Mouse (Mus musculus) midbrain, embryonic 10.5 days (tissue): ENCODE data around the gene 1810049J17Rik. TPM values are rescaled to one million over a fixed set of nuclear protein-coding genes. Genes with fewer than 3 reads are reported as not detected.
"Not testable (repeated sequence)": the region's sequence is repeated elsewhere in the genome, so short reads cannot be mapped to it uniquely, and the experiment has no call there.

Experiments
- DNase-seq: peaks from one replicate; pipeline ENCODE4 v3.0.0-alpha.2; 2017; ENCODE audit warnings: low spot score
- H3K27ac ChIP-seq: fragments of 300-500 bp; sonication (generic); replicated peaks from 2 replicates; pipeline ENCODE4 v1.5.1; 2016; ENCODE audit warnings: mild to moderate bottlenecking
- H3K27me3 ChIP-seq: fragments of 300-500 bp; sonication (generic); 2 replicates; pipeline ENCODE4 v1.6.1; 2016; ENCODE audit warnings: low read depth, mild to moderate bottlenecking; ENCODE audit not compliant: poor library complexity, severe bottlenecking
- H3K36me3 ChIP-seq: fragments of 300-500 bp; sonication (generic); 2 replicates; pipeline ENCODE4 v1.6.1; 2016; ENCODE audit warnings: mild to moderate bottlenecking, moderate library complexity
- H3K4me1 ChIP-seq: fragments of 300-500 bp; sonication (generic); 2 replicates; pipeline ENCODE4 v1.6.1; 2016
- H3K4me3 ChIP-seq: fragments of 300-500 bp; sonication (generic); 2 replicates; pipeline ENCODE4 v1.5.1; 2016; ENCODE audit warnings: mild to moderate bottlenecking, moderate library complexity
- H3K9me3 ChIP-seq: fragments of 300-500 bp; sonication (generic); replicated peaks from 2 replicates; pipeline ENCODE4 v1.6.1; 2016; ENCODE audit warnings: mild to moderate bottlenecking
- WGBS: fragments of 180-500 bp; shearing (Covaris S2); methylation state at CpG from one replicate; pipeline ENCODE4 v1.1.7; 2016; 5-methylcytosine and 5-hydroxymethylcytosine counted together
- polyA plus RNA-seq: library from polyadenylated mRNA; unstranded; fragments of >200 nt; fragmentation: Nextera tagmentation; extraction: Ambion mirVana; gene quantifications from 2 replicates; pipeline ENCODE4 v1.2.1, GENCODE M21; 2016

1810049J17Rik gene
- 0.58 TPM in 1 of 2 replicates, not detected in the other for polyA plus RNA-seq

- Histone ChIP-seq H3K27me3 (peaks cover 21% of the 10 kb centered on the region), H3K27ac (peak within 1 kb of the TSS; percentile 97)
- WGBS, result under 1% methylated on average over 70 of the region's 70 CpGs
Observed at GRCm38 (mm10) chr15:12321788-12322621, at the start of gene 1810049J17Rik. TSS of gene 1810049J17Rik (minus strand) at chr15:12321899.

GRCm38 (mm10) chr15:12371183-12371582, 49.5 kb upstream of the 1810049J17Rik start:
- Histone ChIP-seq H3K4me1 (peaks cover 60% of the 10 kb centered on the region), H3K27ac (peak overlapping the region; percentile 63), H3K27me3 (peaks cover 22% of the 10 kb centered on the region), H3K4me3 (no peak overlapping the region), H3K9me3 (no peaks in the 10 kb centered on the region), H3K36me3 (peaks cover 24% of the 10 kb centered on the region)
- WGBS, result 8% methylated on average over 8 of the region's 8 CpGs
- DNase-seq, result peak; percentile 69

More at GRCm38 (mm10) chr15:12321788-12322621, at the start of gene 1810049J17Rik:
- H3K4me1 ChIP-seq, result peaks cover 42% of the 10 kb centered on the region
- H3K9me3 ChIP-seq, result no peaks in the 10 kb centered on the region
- H3K4me3 ChIP-seq, result peak within 1 kb of the TSS; percentile 98
- DNase-seq, result no peak
- H3K36me3 ChIP-seq, result peaks cover 12% of the 10 kb centered on the region

- Histone ChIP-seq H3K36me3 (peaks cover 24% of the 10 kb centered on the region), H3K4me3 (no peak overlapping the region), H3K27me3 (peaks cover 20% of the 10 kb centered on the region), H3K27ac (no peak overlapping the region), H3K4me1 (peaks cover 56% of the 10 kb centered on the region), H3K9me3 (no peaks in the 10 kb centered on the region)
- DNase-seq, result no peak
- WGBS, result 98% methylated on average over 3 of the region's 3 CpGs
Observed at GRCm38 (mm10) chr15:12370096-12370495, 48.4 kb upstream of the 1810049J17Rik start.

GRCm38 (mm10) chr15:12368850-12369249, 47.2 kb upstream of the 1810049J17Rik start:
- Histone ChIP-seq H3K9me3 (no peaks in the 10 kb centered on the region), H3K27ac (no peak overlapping the region), H3K4me3 (no peak overlapping the region), H3K36me3 (peaks cover 12% of the 10 kb centered on the region), H3K27me3 (peaks cover 8% of the 10 kb centered on the region), H3K4me1 (peaks cover 44% of the 10 kb centered on the region)
- WGBS, result 87% methylated on average over 4 of the region's 4 CpGs
- no peak for DNase-seq

GRCm38 (mm10) chr15:12368357-12368756, 46.7 kb upstream of the 1810049J17Rik start:
- Histone ChIP-seq H3K36me3 (peaks cover 9% of the 10 kb centered on the region), H3K27ac (0 out of 2 replicates have a peak overlapping the region, but pooled peaks have one; percentile 0), H3K9me3 (no peaks in the 10 kb centered on the region), H3K27me3 (peaks cover 3% of the 10 kb centered on the region; the same call in 1 of the 2 replicates), H3K4me3 (no peak overlapping the region), H3K4me1 (peaks cover 43% of the 10 kb centered on the region)
- no peak for DNase-seq
- 86% methylated on average over 11 of the region's 11 CpGs for WGBS

GRCm38 (mm10) chr15:12367306-12368080, 45.8 kb upstream of the 1810049J17Rik start:
- Histone ChIP-seq H3K9me3 (no peaks in the 10 kb centered on the region), H3K27ac (peak overlapping the region; percentile 67), H3K27me3 (no peaks in the 10 kb centered on the region; the same call in 1 of the 2 replicates), H3K4me1 (peaks cover 43% of the 10 kb centered on the region), H3K4me3 (no peak overlapping the region), H3K36me3 (peaks cover 6% of the 10 kb centered on the region; the same call in 1 of the 2 replicates)
- no peak for DNase-seq
- WGBS, result 61% methylated on average over 13 of the region's 13 CpGs

GRCm38 (mm10) chr15:12366580-12367305, 45.0 kb upstream of the 1810049J17Rik start:
- Histone ChIP-seq H3K27ac (peak overlapping the region; percentile 67), H3K4me1 (peaks cover 36% of the 10 kb centered on the region)
- WGBS, result 90% methylated on average over 11 of the region's 11 CpGs
- not testable (repeated sequence) for DNase-seq, H3K36me3 ChIP-seq, H3K4me3 ChIP-seq, H3K9me3 ChIP-seq, H3K27me3 ChIP-seq

- H3K36me3 ChIP-seq, result 0 out of 2 replicates have a peak, but pooled peaks cover 3% of the 10 kb centered on the region
- no peaks in the 10 kb centered on the region for H3K27me3 ChIP-seq
- H3K27ac ChIP-seq, result peak overlapping the region; percentile 39
- H3K4me1 ChIP-seq, result peaks cover 29% of the 10 kb centered on the region
- H3K4me3 ChIP-seq, result no peak overlapping the region
- DNase-seq, result peak; percentile 68
- WGBS, result 38% methylated on average over 3 of the region's 3 CpGs
- no peaks in the 10 kb centered on the region for H3K9me3 ChIP-seq
Observed at GRCm38 (mm10) chr15:12366072-12366469, 44.4 kb upstream of the 1810049J17Rik start.

GRCm38 (mm10) chr15:12365416-12366071, 43.8 kb upstream of the 1810049J17Rik start:
- peaks cover 8% of the 10 kb centered on the region; the same call in 1 of the 2 replicates for H3K36me3 ChIP-seq
- H3K9me3 ChIP-seq, result no peaks in the 10 kb centered on the region
- peaks cover 29% of the 10 kb centered on the region for H3K4me1 ChIP-seq
- H3K27me3 ChIP-seq, result no peaks in the 10 kb centered on the region
- H3K4me3 ChIP-seq, result no peak overlapping the region
- no peak for DNase-seq
- WGBS, result 85% methylated on average over 15 of the region's 15 CpGs
- H3K27ac ChIP-seq, result peak overlapping the region; percentile 39

- Histone ChIP-seq H3K9me3 (no peaks in the 10 kb centered on the region), H3K36me3 (peaks cover 10% of the 10 kb centered on the region; the same call in 1 of the 2 replicates)
- no peak for DNase-seq
Observed at GRCm38 (mm10) chr15:12364096-12364495, 42.4 kb upstream of the 1810049J17Rik start.

GRCm38 (mm10) chr15:12362701-12363040, 41.0 kb upstream of the 1810049J17Rik start:
- no peak for DNase-seq
- no peak overlapping the region for H3K4me3 ChIP-seq
- H3K9me3 ChIP-seq, result no peaks in the 10 kb centered on the region
- peaks cover 18% of the 10 kb centered on the region for H3K36me3 ChIP-seq
- H3K27me3 ChIP-seq, result no peaks in the 10 kb centered on the region
- WGBS, result 90% methylated on average over 6 of the region's 6 CpGs
- H3K27ac ChIP-seq, result no peak overlapping the region
- H3K4me1 ChIP-seq, result peaks cover 19% of the 10 kb centered on the region

More at GRCm38 (mm10) chr15:12364096-12364495, 42.4 kb upstream of the 1810049J17Rik start:
- Histone ChIP-seq H3K4me3 (no peak overlapping the region), H3K4me1 (peaks cover 29% of the 10 kb centered on the region), H3K27me3 (no peaks in the 10 kb centered on the region), H3K27ac (no peak overlapping the region)
- WGBS, result 91% methylated on average over 4 of the region's 4 CpGs
